Mouse (Mus musculus) retina, postnatal 1 day (tissue): ENCODE measurements at regions not wholly inside any gene's neighbourhood (a gene's known extent, or its start where the extent isn't known, plus 50 kb on each side); places are given as distances from the start of the nearest gene placed in this dataset.
A peak's percentile ranks its signal among the peaks of the same experiment; 100 is the strongest.

ENCODE experiments used
- DNase-seq: peaks from one replicate; pipeline ENCODE4 v3.0.0-alpha.2; 2012

GRCm38 (mm10) chr4:56686141-56686540, 53.7 kb upstream of the Gm26657 start:
- DNase-seq = no peak

- DNase-seq = no peak
Observed at GRCm38 (mm10) chr4:56685696-56686095, 54.2 kb upstream of the Gm26657 start.

- peak; percentile 88 for DNase-seq
Observed at GRCm38 (mm10) chr4:56685123-56685522, 54.7 kb upstream of the Gm26657 start.

- DNase-seq = no peak
Observed at GRCm38 (mm10) chr4:56684031-56684430, 55.8 kb upstream of the Gm26657 start.

GRCm38 (mm10) chr4:56681121-56681520, 58.7 kb upstream of the Gm26657 start:
- DNase-seq = no peak

- DNase-seq = no peak
Observed at GRCm38 (mm10) chr4:56673868-56674267, 66.0 kb upstream of the Gm26657 start.

- DNase-seq = no peak
Observed at GRCm38 (mm10) chr4:56664921-56665320, 74.9 kb upstream of the Gm26657 start.

GRCm38 (mm10) chr4:56661816-56662215, 78.1 kb upstream of the Gm26657 start:
- no peak for DNase-seq

GRCm38 (mm10) chr4:56657046-56657445, 82.8 kb upstream of the Gm26657 start:
- no peak for DNase-seq

- no peak for DNase-seq
Observed at GRCm38 (mm10) chr4:56654327-56654726, 85.5 kb upstream of the Gm26657 start.

- no peak for DNase-seq
Observed at GRCm38 (mm10) chr4:56652819-56653218, 87.1 kb upstream of the Gm26657 start.

- no peak for DNase-seq
Observed at GRCm38 (mm10) chr4:56649731-56650130, 90.1 kb upstream of the Gm26657 start.

- peak; percentile 67 for DNase-seq
Observed at GRCm38 (mm10) chr4:56643999-56644962, 95.6 kb upstream of the Gm26657 start.

GRCm38 (mm10) chr4:56643491-56643890, 96.4 kb upstream of the Gm26657 start:
- no peak for DNase-seq

- no peak for DNase-seq
Observed at GRCm38 (mm10) chr4:56639709-56640108, 100.2 kb upstream of the Gm26657 start.

GRCm38 (mm10) chr4:56638704-56639478, 101.0 kb upstream of the Gm26657 start:
- no peak for DNase-seq

- DNase-seq = no peak
Observed at GRCm38 (mm10) chr4:56636265-56636664, 103.6 kb upstream of the Gm26657 start.

- no peak for DNase-seq
Observed at GRCm38 (mm10) chr4:56633528-56633927, 106.3 kb upstream of the Gm26657 start.

GRCm38 (mm10) chr4:56630251-56630650, 109.6 kb upstream of the Gm26657 start:
- DNase-seq = no peak

GRCm38 (mm10) chr4:56627206-56627605, 112.7 kb upstream of the Gm26657 start:
- no peak for DNase-seq

- DNase-seq = no peak
Observed at GRCm38 (mm10) chr4:56621782-56622181, 118.1 kb upstream of the Gm26657 start.

GRCm38 (mm10) chr4:56621356-56621755, 118.5 kb upstream of the Gm26657 start:
- DNase-seq = no peak

- no peak for DNase-seq
Observed at GRCm38 (mm10) chr4:56620628-56621027, 119.2 kb upstream of the Gm26657 start.

GRCm38 (mm10) chr4:56619803-56620202, 120.1 kb upstream of the Gm26657 start:
- no peak for DNase-seq
